Mouse (Mus musculus) stomach, embryonic 15.5 days (tissue): ENCODE measurements at regions not wholly inside any gene's neighbourhood (a gene's known extent, or its start where the extent isn't known, plus 50 kb on each side); places are given as distances from the start of the nearest gene placed in this dataset.

Source experiments
- ATAC-seq: fragments of 200-750 bp; cut with Nextera tagmentation; 2 replicates; pipeline ENCODE4 v1.8.0; 2017; ENCODE audit warnings: low read depth, moderate number of reproducible peaks, moderate TSS enrichment; ENCODE audit not compliant: insufficient read depth, low FRiP score
- H3K27ac ChIP-seq: fragments of 300-500 bp; sonication (generic); 2 replicates; pipeline ENCODE4 v1.5.1; 2015; ENCODE audit warnings: mild to moderate bottlenecking, inconsistent platforms
- H3K27me3 ChIP-seq: fragments of 300-500 bp; sonication (generic); replicated peaks from 2 replicates; pipeline ENCODE4 v1.6.1; 2015; ENCODE audit warnings: inconsistent platforms
- H3K36me3 ChIP-seq: fragments of 300-500 bp; sonication (generic); 2 replicates; pipeline ENCODE4 v1.6.1; 2015; ENCODE audit warnings: inconsistent platforms
- H3K4me1 ChIP-seq: fragments of 300-500 bp; sonication (generic); 2 replicates; pipeline ENCODE4 v1.6.1; 2015; ENCODE audit warnings: inconsistent platforms
- H3K4me2 ChIP-seq: fragments of 300-500 bp; sonication (generic); 2 replicates; pipeline ENCODE4 v1.6.1; 2015; ENCODE audit warnings: mild to moderate bottlenecking, inconsistent platforms
- H3K4me3 ChIP-seq: fragments of 300-500 bp; sonication (generic); replicated peaks from 2 replicates; pipeline ENCODE4 v1.5.1; 2015; ENCODE audit warnings: inconsistent platforms
- H3K9ac ChIP-seq: fragments of 300-500 bp; sonication (generic); 2 replicates; pipeline ENCODE4 v1.6.1; 2015; ENCODE audit warnings: inconsistent platforms
- H3K9me3 ChIP-seq: fragments of 300-500 bp; sonication (generic); 2 replicates; pipeline ENCODE4 v1.6.1; 2016; ENCODE audit warnings: inconsistent platforms
- WGBS: fragments of 180-500 bp; shearing (Covaris S2); methylation state at CpG from one replicate; pipeline ENCODE4 v1.1.7; 2015; 5-methylcytosine and 5-hydroxymethylcytosine counted together

GRCm38 (mm10) chr3:149485406-149485805 is 495.1 kb upstream of the Adgrl2 start:
- Histone ChIP-seq H3K36me3 (no peaks in the 10 kb centered on the region), H3K4me1 (no peaks in the 10 kb centered on the region), H3K27ac (no peak overlapping the region), H3K9me3 (no peaks in the 10 kb centered on the region), H3K9ac (no peak overlapping the region), H3K4me3 (no peak overlapping the region), H3K27me3 (no peaks in the 10 kb centered on the region), H3K4me2 (no peak overlapping the region)
- 78% methylated on average over 4 of the region's 4 CpGs for WGBS
- ATAC-seq, result no peak

- Histone ChIP-seq H3K27me3 (no peaks in the 10 kb centered on the region), H3K36me3 (no peaks in the 10 kb centered on the region), H3K4me1 (no peaks in the 10 kb centered on the region), H3K9me3 (no peaks in the 10 kb centered on the region), H3K4me2 (no peak overlapping the region), H3K9ac (no peak overlapping the region), H3K27ac (no peak overlapping the region), H3K4me3 (no peak overlapping the region)
- 79% methylated on average over 2 of the region's 2 CpGs for WGBS
- ATAC-seq, result no peak
These were observed 494.0 kb upstream of the Adgrl2 start for GRCm38 (mm10) chr3:149484319-149484718.

- Histone ChIP-seq H3K27me3 (no peaks in the 10 kb centered on the region), H3K27ac (no peak overlapping the region), H3K9ac (no peak overlapping the region), H3K4me3 (no peak overlapping the region), H3K4me2 (no peak overlapping the region), H3K9me3 (no peaks in the 10 kb centered on the region), H3K36me3 (no peaks in the 10 kb centered on the region), H3K4me1 (no peaks in the 10 kb centered on the region)
- ATAC-seq, result no peak
- WGBS, result 56% methylated on average over 2 of the region's 2 CpGs
These were observed 485.8 kb upstream of the Adgrl2 start for GRCm38 (mm10) chr3:149476151-149476550.

GRCm38 (mm10) chr3:149466973-149467372 is 476.6 kb upstream of the Adgrl2 start:
- no peaks in the 10 kb centered on the region for H3K4me1 ChIP-seq
- no peak overlapping the region for H3K9ac ChIP-seq
- 76% methylated on average over 5 of the region's 5 CpGs for WGBS
- no peaks in the 10 kb centered on the region for H3K9me3 ChIP-seq
- no peaks in the 10 kb centered on the region for H3K27me3 ChIP-seq
- no peak overlapping the region for H3K27ac ChIP-seq
- H3K36me3 ChIP-seq, result no peaks in the 10 kb centered on the region
- no peak for ATAC-seq
- H3K4me2 ChIP-seq, result no peak overlapping the region
- H3K4me3 ChIP-seq, result no peak overlapping the region

- Histone ChIP-seq H3K4me2 (no peak overlapping the region), H3K36me3 (no peaks in the 10 kb centered on the region), H3K27me3 (no peaks in the 10 kb centered on the region), H3K9ac (no peak overlapping the region), H3K4me3 (no peak overlapping the region), H3K9me3 (no peaks in the 10 kb centered on the region), H3K4me1 (no peaks in the 10 kb centered on the region), H3K27ac (no peak overlapping the region)
- 93% methylated on average over 5 of the region's 5 CpGs for WGBS
- ATAC-seq, result no peak
These were observed 474.2 kb upstream of the Adgrl2 start for GRCm38 (mm10) chr3:149464603-149465002.

- Histone ChIP-seq H3K4me2 (no peak overlapping the region), H3K27me3 (no peaks in the 10 kb centered on the region), H3K4me1 (no peaks in the 10 kb centered on the region), H3K9me3 (no peaks in the 10 kb centered on the region), H3K9ac (no peak overlapping the region), H3K4me3 (no peak overlapping the region), H3K36me3 (no peaks in the 10 kb centered on the region), H3K27ac (no peak overlapping the region)
- 67% methylated on average over 2 of the region's 2 CpGs for WGBS
- no peak for ATAC-seq
These were observed 471.8 kb upstream of the Adgrl2 start for GRCm38 (mm10) chr3:149462121-149462541.

GRCm38 (mm10) chr3:149461613-149462012 is 471.3 kb upstream of the Adgrl2 start:
- H3K27me3 ChIP-seq, result no peaks in the 10 kb centered on the region
- no peak overlapping the region for H3K4me2 ChIP-seq
- H3K9ac ChIP-seq, result no peak overlapping the region
- H3K4me1 ChIP-seq, result no peaks in the 10 kb centered on the region
- WGBS, result 78% methylated on average over 2 of the region's 2 CpGs
- H3K9me3 ChIP-seq, result no peaks in the 10 kb centered on the region
- no peak overlapping the region for H3K27ac ChIP-seq
- no peak for ATAC-seq
- no peaks in the 10 kb centered on the region for H3K36me3 ChIP-seq
- no peak overlapping the region for H3K4me3 ChIP-seq

GRCm38 (mm10) chr3:149449376-149449775 is 459.0 kb upstream of the Adgrl2 start:
- 72% methylated on average over 3 of the region's 3 CpGs for WGBS
- Histone ChIP-seq H3K4me3 (no peak overlapping the region), H3K9ac (no peak overlapping the region), H3K36me3 (no peaks in the 10 kb centered on the region), H3K9me3 (no peaks in the 10 kb centered on the region), H3K4me2 (no peak overlapping the region), H3K27me3 (no peaks in the 10 kb centered on the region), H3K4me1 (no peaks in the 10 kb centered on the region), H3K27ac (no peak overlapping the region)
- no peak for ATAC-seq

GRCm38 (mm10) chr3:149445991-149446564 is 455.7 kb upstream of the Adgrl2 start:
- no peak overlapping the region for H3K9ac ChIP-seq
- WGBS, result 61% methylated on average over 6 of the region's 6 CpGs
- H3K4me3 ChIP-seq, result no peak overlapping the region
- H3K4me1 ChIP-seq, result no peaks in the 10 kb centered on the region
- ATAC-seq, result no peak
- no peaks in the 10 kb centered on the region for H3K9me3 ChIP-seq
- H3K27me3 ChIP-seq, result no peaks in the 10 kb centered on the region
- H3K27ac ChIP-seq, result no peak overlapping the region
- H3K4me2 ChIP-seq, result no peak overlapping the region
- no peaks in the 10 kb centered on the region for H3K36me3 ChIP-seq

- Histone ChIP-seq H3K4me3 (peak overlapping the region; percentile 43), H3K27me3 (no peaks in the 10 kb centered on the region), H3K4me2 (peak overlapping the region; percentile 52), H3K36me3 (no peaks in the 10 kb centered on the region), H3K27ac (no peak overlapping the region), H3K4me1 (no peaks in the 10 kb centered on the region), H3K9me3 (no peaks in the 10 kb centered on the region), H3K9ac (no peak overlapping the region)
- ATAC-seq, result no peak; the same call in 1 of the 2 replicates
- 6% methylated on average over 15 of the region's 15 CpGs for WGBS
These were observed 454.7 kb upstream of the Adgrl2 start for GRCm38 (mm10) chr3:149444854-149445577.

- WGBS, result 52% methylated on average over 8 of the region's 8 CpGs
- Histone ChIP-seq H3K27me3 (no peaks in the 10 kb centered on the region), H3K36me3 (no peaks in the 10 kb centered on the region), H3K9me3 (no peaks in the 10 kb centered on the region), H3K4me3 (peak overlapping the region; percentile 43; the same call in 1 of the 2 replicates), H3K9ac (no peak overlapping the region), H3K27ac (no peak overlapping the region), H3K4me1 (no peaks in the 10 kb centered on the region), H3K4me2 (peak overlapping the region; percentile 52; the same call in 1 of the 2 replicates)
- no peak for ATAC-seq
These were observed 454.0 kb upstream of the Adgrl2 start for GRCm38 (mm10) chr3:149444377-149444776.

GRCm38 (mm10) chr3:149441227-149441626 is 450.9 kb upstream of the Adgrl2 start:
- Histone ChIP-seq H3K36me3 (no peaks in the 10 kb centered on the region), H3K4me2 (no peak overlapping the region), H3K27me3 (no peaks in the 10 kb centered on the region), H3K27ac (no peak overlapping the region), H3K4me1 (no peaks in the 10 kb centered on the region), H3K9me3 (no peaks in the 10 kb centered on the region), H3K4me3 (no peak overlapping the region), H3K9ac (no peak overlapping the region)
- ATAC-seq, result no peak
